Mouse (Mus musculus) monocyte, adult 59 days (primary cell): ENCODE data around the gene Wdr20rt. TPM values are rescaled to one million over a fixed set of nuclear protein-coding genes. Genes with fewer than 3 reads are reported as not detected.

Experiments used
- total RNA-seq, 2 experiments: library from RNA; stranded (reverse); gene quantifications; one replicate each; pipeline ENCODE4 v1.2.4; 2023

Wdr20rt gene
- total RNA-seq, result not detected

GRCm38 (mm10) chr12:65225467-65225945 lies at the start of gene Wdr20rt:
Wdr20rt (plus strand) TSS chr12:65225517.

Other genes starting within 250 kb of the Wdr20rt start
- 10 to 100 TPM; 80.4 to 82.4 TPM for gene Prpf39, start 189.2 kb upstream of the Wdr20rt start, total RNA-seq
- gene Fkbp3, start 151.5 kb upstream of the Wdr20rt start, total RNA-seq, result 10 to 100 TPM; 31.9 to 40.2 TPM
- gene Fancm, start 149.9 kb upstream of the Wdr20rt start, total RNA-seq, result 1 to 10 TPM; 4.7 to 5.0 TPM
- 1 to 10 TPM; 2.9 to 4.6 TPM for gene Mis18bp1, start 52.9 kb upstream of the Wdr20rt start, total RNA-seq